Mouse (Mus musculus) myocyte (in vitro differentiated cells): ENCODE measurements around the gene Dscaml1.

Source experiments
- CEBPB ChIP-seq: IDR thresholded peaks from 2 replicates; pipeline ENCODE4 v1.6.1; 2011; ENCODE audit warnings: mild to moderate bottlenecking, moderate library complexity; ENCODE audit not compliant: poor library complexity, insufficient read depth, severe bottlenecking
- E2F4 ChIP-seq: IDR thresholded peaks from one replicate; pipeline ENCODE4 v1.6.1; 2011; ENCODE audit warnings: mild to moderate bottlenecking, control low read depth, moderate library complexity; ENCODE audit not compliant: insufficient read depth
- MAX ChIP-seq: IDR thresholded peaks from one replicate; pipeline ENCODE4 v1.6.1; 2011; ENCODE audit warnings: low read depth, mild to moderate bottlenecking, control low read depth
- MYOD1 ChIP-seq, 3 experiments: IDR thresholded peaks; one replicate each; pipeline ENCODE4 v1.6.1; 2011; ENCODE audit warnings: control low read depth in 2 of 3, low read depth in 2 of 3, mild to moderate bottlenecking in 2 of 3, moderate library complexity in 1 of 3; ENCODE audit not compliant: insufficient read length in 2 of 3, control insufficient read depth in 1 of 3
- MYOG ChIP-seq, 3 experiments: IDR thresholded peaks; one replicate each; pipeline ENCODE4 v1.6.1; 2011; ENCODE audit warnings: control low read depth in 2 of 3, low read depth in 2 of 3, mild to moderate bottlenecking in 2 of 3; ENCODE audit not compliant: insufficient read length in 2 of 3, control insufficient read depth in 1 of 3, insufficient read depth in 1 of 3
- POLR2A ChIP-seq: IDR thresholded peaks from one replicate; pipeline ENCODE4 v1.6.1; 2011; ENCODE audit warnings: low read depth, mild to moderate bottlenecking, control low read depth, moderate library complexity; ENCODE audit not compliant: insufficient read length
- POLR2AphosphoS2 ChIP-seq: IDR thresholded peaks from one replicate; pipeline ENCODE4 v1.6.1; 2011; ENCODE audit warnings: low read depth, control low read depth; ENCODE audit not compliant: insufficient read length
- SRF ChIP-seq: IDR thresholded peaks from one replicate; pipeline ENCODE4 v1.6.1; 2011; ENCODE audit warnings: low read depth; ENCODE audit not compliant: control insufficient read depth, insufficient read length
- TCF12 ChIP-seq: IDR thresholded peaks from one replicate; pipeline ENCODE4 v1.6.1; 2011; ENCODE audit warnings: mild to moderate bottlenecking, control low read depth; ENCODE audit not compliant: poor library complexity, insufficient read depth, severe bottlenecking
- TCF3 ChIP-seq: IDR thresholded peaks from one replicate; pipeline ENCODE4 v1.6.1; 2011; ENCODE audit warnings: low read depth, control low read depth; ENCODE audit not compliant: insufficient read length
- USF1 ChIP-seq: IDR thresholded peaks from one replicate; pipeline ENCODE4 v1.6.1; 2011; ENCODE audit warnings: low read depth, mild to moderate bottlenecking, control low read depth, moderate library complexity

- no peak for TF ChIP-seq USF1
- TF ChIP-seq POLR2A: no peak
- TF ChIP-seq TCF12: no peak
- no peak for TF ChIP-seq E2F4
- TF ChIP-seq POLR2AphosphoS2: no peak
- no peak for TF ChIP-seq MYOG (IDR thresholded peaks at IDR 0.05; ENCODE audit: control insufficient read depth in 1 of 3, insufficient read depth in 1 of 3, insufficient read length in 2 of 3, low read depth in 2 of 3)
- no peak for TF ChIP-seq MAX
- no peak for TF ChIP-seq SRF
- TF ChIP-seq TCF3: no peak
- no peak for TF ChIP-seq MYOD1 (IDR thresholded peaks at IDR 0.05; ENCODE audit: control insufficient read depth in 1 of 3, insufficient read length in 2 of 3, low read depth in 2 of 3)
- TF ChIP-seq CEBPB: no peak
Measured at GRCm38 (mm10) chr9:45617889-45618288, 191.5 kb downstream of the Dscaml1 start.
